Mouse (Mus musculus): ENCODE results near the gene Ugt1a10. TPM values are rescaled to one million over a fixed set of nuclear protein-coding genes. Genes with fewer than 3 reads are reported as not detected.

Gene Ugt1a10
- polyA plus RNA-seq (2012; rRNA removed) (not detected in 2 replicates), polyA plus RNA-seq (2014; fragmentation: Nextera tagmentation; extraction: Ambion mirVana) (not detected in 2 replicates)

GRCm38 (mm10) chr1:88055088-88055487 is at the start of gene Ugt1a10:
TSS of gene Ugt1a10 (plus strand) at chr1:88055388.
- no peak within 1 kb of the TSS for H3K9ac ChIP-seq (ENCODE audit: low read depth, low read length, severe bottlenecking)
- no peaks in the 10 kb centered on the region for H3K27me3 ChIP-seq (ENCODE audit: control insufficient read depth, insufficient read depth, low read length)
- H3K4me3 ChIP-seq (replicated peaks; ENCODE audit: low read length), result no peak within 1 kb of the TSS
- 86% methylated on average over 1 of the region's 1 CpGs for WGBS
- no peak within 1 kb of the TSS for H3K27ac ChIP-seq (replicated peaks; ENCODE audit: low read depth, low read length)
- DNase-seq (ENCODE audit: low spot score), result no peak
- H3K4me2 ChIP-seq (replicated peaks; ENCODE audit: low read depth, low read length, severe bottlenecking), result no peak within 1 kb of the TSS
- no peaks in the 10 kb centered on the region for H3K36me3 ChIP-seq (ENCODE audit: control insufficient read depth, insufficient read depth, low read length)
- H3K9me3 ChIP-seq (ENCODE audit: control insufficient read depth, low read length), result no peaks in the 10 kb centered on the region
- no peaks in the 10 kb centered on the region for H3K4me1 ChIP-seq (ENCODE audit: control insufficient read depth, insufficient read depth, low read length)
- TF ChIP-seq POLR2A (IDR thresholded peaks at IDR 0.05; ENCODE audit: borderline replicate concordance, extremely low read depth, insufficient read depth, insufficient read length), result no peak
- ATAC-seq (ENCODE audit: low FRiP score, low read depth), result no peak

GRCm38 (mm10) chr1:88007692-88008210 is 47.4 kb upstream of the Ugt1a10 start:
- peak overlapping the region; percentile 95 for H3K27ac ChIP-seq (replicated peaks; ENCODE audit: low read depth, low read length)
- peaks cover 21% of the 10 kb centered on the region for H3K36me3 ChIP-seq (ENCODE audit: control insufficient read depth, insufficient read depth, low read length)
- peaks cover 6% of the 10 kb centered on the region for H3K4me1 ChIP-seq (ENCODE audit: control insufficient read depth, insufficient read depth, low read length)
- peak overlapping the region; percentile 58 for H3K4me2 ChIP-seq (replicated peaks; ENCODE audit: low read depth, low read length, severe bottlenecking)
- ATAC-seq (ENCODE audit: low FRiP score, low read depth) (peak; percentile 50; the same call in 1 of the 2 replicates), DNase-seq (ENCODE audit: low spot score) (no peak)
- no peaks in the 10 kb centered on the region for H3K27me3 ChIP-seq (ENCODE audit: control insufficient read depth, insufficient read depth, low read length)
- no peak for TF ChIP-seq POLR2A (IDR thresholded peaks at IDR 0.05; ENCODE audit: borderline replicate concordance, extremely low read depth, insufficient read depth, insufficient read length)
- no peaks in the 10 kb centered on the region for H3K9me3 ChIP-seq (ENCODE audit: control insufficient read depth, low read length)
- peak overlapping the region; percentile 60 for H3K4me3 ChIP-seq (replicated peaks; ENCODE audit: low read length)
- 2% methylated on average over 5 of the region's 5 CpGs for WGBS
- peak overlapping the region; percentile 95 for H3K9ac ChIP-seq (ENCODE audit: low read depth, low read length, severe bottlenecking)

- ATAC-seq (ENCODE audit: low FRiP score, low read depth) (peak; percentile 95), DNase-seq (ENCODE audit: low spot score) (peak; percentile 91)
- H3K9ac ChIP-seq (ENCODE audit: low read depth, low read length, severe bottlenecking), result peak within 1 kb of the TSS; percentile 95
- peak within 1 kb of the TSS; percentile 58 for H3K4me2 ChIP-seq (replicated peaks; ENCODE audit: low read depth, low read length, severe bottlenecking)
- no peaks in the 10 kb centered on the region for H3K27me3 ChIP-seq (ENCODE audit: control insufficient read depth, insufficient read depth, low read length)
- H3K9me3 ChIP-seq (ENCODE audit: control insufficient read depth, low read length), result no peaks in the 10 kb centered on the region
- peaks cover 21% of the 10 kb centered on the region for H3K36me3 ChIP-seq (ENCODE audit: control insufficient read depth, insufficient read depth, low read length)
- H3K4me3 ChIP-seq (replicated peaks; ENCODE audit: low read length), result peak within 1 kb of the TSS; percentile 60
- peak within 1 kb of the TSS; percentile 95 for H3K27ac ChIP-seq (replicated peaks; ENCODE audit: low read depth, low read length)
- peaks cover 6% of the 10 kb centered on the region for H3K4me1 ChIP-seq (ENCODE audit: control insufficient read depth, insufficient read depth, low read length)
- under 1% methylated on average over 45 of the region's 45 CpGs for WGBS
- peak; percentile 71; the same call in 1 of the 2 replicates for TF ChIP-seq POLR2A (IDR thresholded peaks at IDR 0.05; ENCODE audit: borderline replicate concordance, extremely low read depth, insufficient read depth, insufficient read length)
Observed at GRCm38 (mm10) chr1:88008211-88008697, 46.9 kb upstream of the Ugt1a10 start, which contains the start of gene Usp40. TSS of gene Usp40 (minus strand) at chr1:88008551.

- ATAC-seq (ENCODE audit: low FRiP score, low read depth), result 0 out of 2 replicates have a peak, but pooled peaks have one; percentile 10
- Histone ChIP-seq H3K9me3 (ENCODE audit: control insufficient read depth, low read length) (no peaks in the 10 kb centered on the region), H3K27me3 (ENCODE audit: control insufficient read depth, insufficient read depth, low read length) (no peaks in the 10 kb centered on the region), H3K4me3 (replicated peaks; ENCODE audit: low read length) (peak overlapping the region; percentile 60), H3K36me3 (ENCODE audit: control insufficient read depth, insufficient read depth, low read length) (peaks cover 20% of the 10 kb centered on the region), H3K4me2 (replicated peaks; ENCODE audit: low read depth, low read length, severe bottlenecking) (peak overlapping the region; percentile 58), H3K27ac (replicated peaks; ENCODE audit: low read depth, low read length) (peak overlapping the region; percentile 95; the same call in 1 of the 2 replicates), H3K4me1 (ENCODE audit: control insufficient read depth, insufficient read depth, low read length) (peaks cover 6% of the 10 kb centered on the region), H3K9ac (ENCODE audit: low read depth, low read length, severe bottlenecking) (peak overlapping the region; percentile 95)
- no peak for DNase-seq (ENCODE audit: low spot score)
- TF ChIP-seq POLR2A (IDR thresholded peaks at IDR 0.05; ENCODE audit: borderline replicate concordance, extremely low read depth, insufficient read depth, insufficient read length), result no peak
- WGBS, result 46% methylated on average over 4 of the region's 4 CpGs
Observed at GRCm38 (mm10) chr1:88008735-88009134, 46.5 kb upstream of the Ugt1a10 start.

GRCm38 (mm10) chr1:88009521-88009920 is 45.7 kb upstream of the Ugt1a10 start:
- Histone ChIP-seq H3K4me3 (replicated peaks; ENCODE audit: low read length) (no peak overlapping the region), H3K9me3 (ENCODE audit: control insufficient read depth, low read length) (0 out of 2 replicates have a peak, but pooled peaks cover 3% of the 10 kb centered on the region), H3K9ac (ENCODE audit: low read depth, low read length, severe bottlenecking) (no peak overlapping the region), H3K27ac (replicated peaks; ENCODE audit: low read depth, low read length) (no peak overlapping the region), H3K36me3 (ENCODE audit: control insufficient read depth, insufficient read depth, low read length) (peaks cover 12% of the 10 kb centered on the region), H3K4me1 (ENCODE audit: control insufficient read depth, insufficient read depth, low read length) (peaks cover 6% of the 10 kb centered on the region), H3K4me2 (replicated peaks; ENCODE audit: low read depth, low read length, severe bottlenecking) (no peak overlapping the region), H3K27me3 (ENCODE audit: control insufficient read depth, insufficient read depth, low read length) (no peaks in the 10 kb centered on the region)
- ATAC-seq (ENCODE audit: low FRiP score, low read depth), result no peak
- no peak for DNase-seq (ENCODE audit: low spot score)
- TF ChIP-seq POLR2A (IDR thresholded peaks at IDR 0.05; ENCODE audit: borderline replicate concordance, extremely low read depth, insufficient read depth, insufficient read length), result no peak
- 75% methylated on average over 3 of the region's 3 CpGs for WGBS
